Mouse (Mus musculus): ENCODE measurements at regions not wholly inside any gene's neighbourhood (a gene's known extent, or its start where the extent isn't known, plus 50 kb on each side); places are given as distances from the start of the nearest gene placed in this dataset.

DNA sequence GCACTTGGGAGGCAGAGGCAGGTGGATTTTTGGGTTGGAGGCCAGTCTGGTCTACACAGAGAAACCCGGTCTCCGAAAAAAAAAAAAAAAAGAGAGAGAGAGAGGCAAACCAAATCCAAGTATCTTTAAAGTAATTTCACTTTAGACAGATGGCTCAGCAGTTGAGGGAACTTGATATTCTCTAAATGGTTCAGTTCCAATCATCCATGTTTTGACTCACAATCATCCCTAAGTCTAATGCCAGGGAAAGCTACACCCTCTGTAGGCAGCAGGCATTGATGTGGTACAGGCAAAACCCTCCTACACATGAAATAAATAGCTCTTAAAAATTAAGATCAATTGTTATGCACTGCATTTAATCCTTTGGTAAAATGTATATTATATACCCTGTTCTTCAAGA is 248.8 kb upstream of the Gm5152 start:
- no peak for DNase-seq (ENCODE audit: low read depth)

DNA sequence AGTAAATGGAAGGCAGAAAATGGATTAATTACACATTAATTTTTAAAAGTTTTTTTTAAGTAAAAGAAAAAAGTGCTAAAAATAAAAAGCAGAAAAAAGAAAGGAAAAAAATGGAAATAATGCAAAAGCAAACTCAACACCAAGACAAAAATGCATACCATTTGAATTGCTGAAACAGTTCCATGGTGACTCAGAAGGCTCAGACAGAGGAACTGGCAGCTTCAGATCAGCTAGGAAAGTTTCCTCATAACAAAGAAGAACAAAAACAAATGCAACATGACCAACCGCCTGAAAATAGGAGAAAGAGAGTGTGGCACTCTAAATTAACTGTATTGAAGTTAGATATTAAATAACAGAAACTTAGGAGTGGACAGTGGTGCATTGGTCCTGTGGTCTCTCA is 231.7 kb upstream of the Gm5152 start:
- DNase-seq (ENCODE audit: low read depth): peak; percentile 2

- no peak for DNase-seq (ENCODE audit: low read depth)
Observed at GRCm38 (mm10) chr5:10477461-10477860, 231.1 kb upstream of the Gm5152 start.

DNA sequence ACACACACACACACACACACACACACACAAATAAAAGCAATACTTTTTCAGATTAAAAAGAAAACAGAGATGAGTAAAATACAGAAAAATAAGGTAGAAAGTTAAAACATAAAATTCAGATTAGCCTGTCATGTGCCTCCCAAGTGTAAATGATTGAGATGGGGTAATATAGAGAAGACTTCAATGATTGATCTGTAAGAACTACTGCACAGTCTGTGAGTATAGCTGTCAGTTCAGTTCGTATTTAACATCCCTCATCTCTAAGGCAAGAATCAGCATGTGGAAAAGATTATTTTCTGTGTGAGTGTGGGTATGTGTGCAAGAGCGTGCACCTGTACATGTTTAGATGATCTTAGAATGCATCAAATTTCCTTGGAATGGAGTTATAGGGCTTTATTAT is 200.3 kb upstream of the Gm5152 start:
- no peak for DNase-seq (ENCODE audit: low read depth)

DNA sequence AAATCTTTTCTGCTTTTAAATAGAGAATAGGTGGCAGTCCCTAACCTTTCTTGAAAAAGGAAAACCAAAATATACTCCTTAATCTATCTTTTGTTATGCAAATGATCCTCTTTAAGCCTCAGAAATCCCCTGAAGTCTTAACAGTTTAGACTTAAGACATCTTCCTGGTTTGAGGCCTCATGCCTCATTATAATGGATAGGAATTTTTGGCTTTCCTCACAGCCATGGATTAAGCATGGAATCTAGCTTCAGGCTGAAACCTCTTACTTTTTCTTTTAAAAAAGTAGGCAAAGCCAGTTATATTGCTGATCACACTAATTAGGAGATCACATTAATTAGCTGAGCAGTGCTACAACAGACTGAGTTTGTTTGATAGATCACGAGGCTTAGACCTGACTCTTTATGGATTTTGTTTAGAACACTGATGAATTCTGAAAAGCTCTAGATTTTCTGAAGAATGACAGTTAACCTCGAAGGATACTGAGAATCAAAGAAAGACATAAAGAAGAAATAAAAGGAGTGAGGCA is 171.4 kb upstream of the Gm5152 start:
- DNase-seq (ENCODE audit: low read depth): no peak

DNA sequence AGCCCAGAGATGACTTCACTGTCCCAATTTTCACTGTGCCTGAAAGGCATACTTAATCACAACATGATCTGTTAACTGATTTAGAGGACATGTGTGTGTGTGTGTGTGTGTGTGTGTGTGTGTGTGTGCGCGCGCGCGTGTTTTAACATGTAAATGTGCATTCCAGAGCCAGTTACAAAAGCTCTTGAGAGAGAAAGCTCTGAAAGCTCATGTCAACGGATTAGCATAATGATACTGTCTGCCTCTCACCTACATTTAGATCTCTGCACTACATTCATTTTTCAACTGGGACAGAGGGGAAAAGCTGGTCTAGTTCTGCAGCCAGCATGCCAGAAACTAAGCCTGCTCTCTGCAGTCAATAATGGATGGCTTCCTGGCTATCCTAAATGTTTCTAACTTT is 170.6 kb upstream of the Gm5152 start:
- DNase-seq (ENCODE audit: low read depth): no peak

GRCm38 (mm10) chr5:10414019-10414418 is 167.7 kb upstream of the Gm5152 start:
- DNase-seq (ENCODE audit: low read depth): no peak

DNA sequence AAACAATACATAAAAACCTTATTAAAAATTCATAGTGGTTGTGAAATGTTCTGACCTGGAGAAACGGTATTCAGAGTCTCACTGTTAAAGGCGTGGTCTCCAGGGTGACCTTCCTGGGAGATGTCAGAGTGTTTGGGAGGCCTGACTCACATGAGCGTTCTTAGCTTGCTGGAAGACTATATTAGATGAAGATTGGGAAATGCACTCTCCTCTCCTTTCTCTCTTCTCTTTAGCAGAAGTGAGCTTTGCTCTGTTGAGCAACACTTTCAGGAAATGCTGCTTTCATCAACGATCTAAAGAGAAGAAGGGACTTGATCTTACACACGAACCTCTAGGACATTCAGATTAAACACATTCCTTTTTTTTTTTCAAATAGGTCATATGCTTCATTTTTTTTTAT is 147.2 kb upstream of the Gm5152 start:
- no peak for DNase-seq (ENCODE audit: low read depth)

DNA sequence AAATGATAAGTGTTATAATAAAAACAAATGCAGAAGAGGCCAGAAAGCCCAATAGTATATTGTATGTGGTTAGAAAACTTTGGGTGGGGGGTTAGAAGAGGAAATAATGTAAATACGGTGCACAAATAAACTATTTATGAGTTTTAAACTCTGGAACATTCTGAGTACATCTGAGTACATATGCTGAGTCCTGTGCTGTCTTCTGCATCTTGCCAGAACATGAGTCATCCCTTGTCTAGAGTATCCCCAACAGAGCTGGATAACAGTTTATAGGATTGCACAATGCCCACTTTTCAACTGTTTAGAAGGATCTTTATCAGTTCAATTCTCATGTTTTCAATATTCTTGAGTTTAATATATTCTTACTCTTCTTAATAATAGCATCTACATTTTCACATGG is 142.7 kb upstream of the Gm5152 start:
- DNase-seq (ENCODE audit: low read depth): peak; percentile 3

- no peak for DNase-seq (ENCODE audit: low read depth)
Observed at GRCm38 (mm10) chr5:10352126-10352525, 105.8 kb upstream of the Gm5152 start.

- no peak for DNase-seq (ENCODE audit: low read depth)
Observed at GRCm38 (mm10) chr5:10320611-10321010, 74.3 kb upstream of the Gm5152 start.

Measured in NIH3T3 (cell line).